Mouse (Mus musculus) olfactory bulb, adult 2 months (tissue): ENCODE measurements around the gene Ndufaf5. TPM values are rescaled to one million over a fixed set of nuclear protein-coding genes. Genes with fewer than 3 reads are reported as not detected.
"Not testable (repeated sequence)": the region's sequence is repeated elsewhere in the genome, so short reads cannot be mapped to it uniquely, and the experiment has no call there.

ENCODE experiments used
- H3K27ac ChIP-seq: fragments of 200-500 bp; 2 replicates; pipeline ENCODE4 v1.5.1; 2012; ENCODE audit warnings: low read depth, low read length; ENCODE audit not compliant: insufficient read depth
- H3K4me1 ChIP-seq: fragments of 200-500 bp; 2 replicates; pipeline ENCODE4 v1.6.1; 2012; ENCODE audit warnings: low read length; ENCODE audit not compliant: control insufficient read depth, insufficient read depth
- H3K4me3 ChIP-seq: fragments of 200-500 bp; 2 replicates; pipeline ENCODE4 v1.5.1; 2012; ENCODE audit warnings: mild to moderate bottlenecking, low read depth, low read length, moderate library complexity; ENCODE audit not compliant: insufficient read depth
- CTCF ChIP-seq: fragments of 200-500 bp; IDR thresholded peaks from 2 replicates; pipeline ENCODE4 v1.5.1; 2012; ENCODE audit warnings: low read depth, mild to moderate bottlenecking, low read length, moderate library complexity; ENCODE audit not compliant: insufficient read depth
- POLR2A ChIP-seq: fragments of 200-500 bp; IDR thresholded peaks from 2 replicates; pipeline ENCODE4 v1.6.1; 2012; ENCODE audit warnings: mild to moderate bottlenecking, low read depth, low read length, moderate library complexity; ENCODE audit not compliant: insufficient read depth
- WGBS: fragments of 180-500 bp; shearing (Covaris S2); methylation state at CpG from one replicate; pipeline ENCODE4 v1.1.7; 2018; 5-methylcytosine and 5-hydroxymethylcytosine counted together
- polyA plus RNA-seq: library from polyadenylated mRNA; stranded (reverse); fragments of >200 nt; gene quantifications from 2 replicates; pipeline ENCODE4 v1.2.4, GENCODE M21; 2012; ENCODE audit warnings: low replicate concordance; ENCODE audit not compliant: missing spikeins, insufficient read depth, insufficient read length

Ndufaf5 gene
- polyA plus RNA-seq = not detected in 2 replicates

- 0 out of 2 replicates have a peak, but pooled peaks have one; percentile 44 for TF ChIP-seq POLR2A
- TF ChIP-seq CTCF = no peak
- H3K4me3 ChIP-seq = peak within 1 kb of the TSS; percentile 81
- WGBS = under 1% methylated on average over 43 of the region's 43 CpGs
- H3K27ac ChIP-seq = peak within 1 kb of the TSS; percentile 62
- H3K4me1 ChIP-seq = no peaks in the 10 kb centered on the region
Observed at GRCm38 (mm10) chr2:140170127-140170802, at the start of gene Ndufaf5, which contains the start of gene Esf1. TSS of gene Ndufaf5 (plus strand) at chr2:140170649. TSS of gene Esf1 (minus strand) at chr2:140170564.

- WGBS = 90% methylated on average over 2 of the region's 2 CpGs
- Histone ChIP-seq H3K4me1 (no peaks in the 10 kb centered on the region), H3K27ac (no peak overlapping the region), H3K4me3 (no peak overlapping the region)
- TF ChIP-seq CTCF (no peak), POLR2A (no peak)
Observed at GRCm38 (mm10) chr2:140125516-140125915, 44.9 kb upstream of the Ndufaf5 start.

DNA sequence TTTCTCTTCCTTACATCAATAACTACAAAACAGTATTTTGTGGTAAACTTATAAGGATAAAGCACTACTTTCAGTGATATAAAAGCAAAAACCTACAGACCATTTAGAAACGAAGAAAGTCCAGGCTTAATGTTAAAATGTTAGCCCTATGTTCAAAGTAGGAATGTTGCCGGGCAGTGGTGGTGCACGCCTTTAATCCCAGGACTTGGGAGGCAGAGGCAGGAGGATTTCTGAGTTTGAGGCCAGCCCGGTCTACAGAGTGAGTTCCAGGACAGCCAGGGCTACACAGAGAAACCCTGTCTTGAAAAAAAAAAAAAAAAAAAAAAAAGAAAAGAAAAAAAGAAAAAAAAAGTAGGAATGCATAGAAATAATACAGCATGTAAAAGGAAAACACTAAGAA, 18.7 kb upstream of the Ndufaf5 start, which contains the start of gene Gm17374:
TSS of gene Gm17374 (plus strand) at position 301 of the 400 bp plus-strand sequence.
- H3K4me1 ChIP-seq, H3K27ac ChIP-seq, H3K4me3 ChIP-seq: not testable (repeated sequence)
- 90% methylated on average over 4 of the region's 4 CpGs for WGBS

- TF ChIP-seq POLR2A = no peak
- no peak for TF ChIP-seq CTCF
- WGBS = 79% methylated on average over 3 of the region's 3 CpGs
- Histone ChIP-seq H3K4me1 (no peaks in the 10 kb centered on the region), H3K27ac (no peak overlapping the region), H3K4me3 (no peak overlapping the region)
Observed at GRCm38 (mm10) chr2:140159186-140159730, 11.2 kb upstream of the Ndufaf5 start.

DNA sequence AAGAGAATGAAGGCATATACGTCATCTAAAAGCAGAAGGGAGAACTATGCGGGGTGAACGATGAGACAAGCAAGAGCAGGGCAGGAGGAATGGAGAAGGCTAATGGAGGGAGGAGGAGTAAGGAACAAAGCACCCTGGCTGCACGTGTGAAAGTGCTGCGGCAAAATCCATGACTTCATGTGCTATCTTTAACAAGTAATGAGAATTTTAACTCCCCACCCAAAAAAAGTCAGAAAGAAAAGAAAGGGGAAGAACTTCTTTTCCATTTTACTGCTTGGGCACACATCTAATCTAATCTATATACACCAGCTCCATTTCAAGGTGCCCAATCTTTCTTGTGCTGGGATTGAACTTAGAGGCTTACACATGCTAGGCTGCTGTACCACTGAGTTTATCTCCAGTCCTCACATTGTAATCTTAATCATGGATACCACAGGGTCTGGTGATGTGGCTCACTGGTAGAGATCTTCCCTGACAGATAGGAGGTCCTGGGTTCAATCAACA, 7.0 kb upstream of the Ndufaf5 start:
- WGBS = 93% methylated on average over 5 of the region's 5 CpGs
- H3K27ac ChIP-seq = no peak overlapping the region
- H3K4me3 ChIP-seq = no peak overlapping the region
- H3K4me1 ChIP-seq = no peaks in the 10 kb centered on the region
- TF ChIP-seq POLR2A (no peak), CTCF (no peak)

- TF ChIP-seq CTCF (no peak), POLR2A (no peak)
- Histone ChIP-seq H3K4me1 (no peaks in the 10 kb centered on the region), H3K27ac (no peak overlapping the region), H3K4me3 (no peak overlapping the region)
- 58% methylated on average over 1 of the region's 1 CpGs for WGBS
Observed at GRCm38 (mm10) chr2:140169057-140169456, 1.4 kb upstream of the Ndufaf5 start.

GRCm38 (mm10) chr2:140170803-140171553, 529 bp downstream of the Ndufaf5 start:
- 3% methylated on average over 28 of the region's 28 CpGs for WGBS
- H3K27ac ChIP-seq = peak overlapping the region; percentile 62
- no peak for TF ChIP-seq CTCF
- no peak for TF ChIP-seq POLR2A
- H3K4me3 ChIP-seq = peak overlapping the region; percentile 81
- H3K4me1 ChIP-seq = no peaks in the 10 kb centered on the region

- WGBS = 80% methylated on average over 3 of the region's 3 CpGs
- H3K27ac ChIP-seq, H3K4me1 ChIP-seq, H3K4me3 ChIP-seq: not testable (repeated sequence)
Observed at GRCm38 (mm10) chr2:140185685-140186210, 15.3 kb downstream of the Ndufaf5 start.

DNA sequence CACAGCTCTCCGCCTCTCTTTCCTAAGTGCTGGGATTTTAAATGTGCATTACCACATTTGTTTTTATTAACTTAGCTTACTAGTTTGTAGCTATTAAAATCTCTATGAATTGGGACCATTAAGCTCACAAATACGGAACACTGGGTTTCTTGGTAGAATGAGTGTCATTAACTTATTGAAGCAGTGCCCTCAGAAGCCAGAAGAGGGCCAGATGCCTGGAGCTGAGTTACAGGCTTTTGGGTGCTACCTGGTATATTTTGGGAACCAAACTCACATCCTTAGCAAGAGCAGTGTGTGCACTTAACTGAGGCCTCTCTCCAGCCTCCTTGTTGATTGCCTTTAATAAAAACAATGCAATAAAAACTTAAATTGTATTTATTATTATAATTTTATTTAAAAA, 30.3 kb downstream of the Ndufaf5 start:
- no peak for TF ChIP-seq CTCF
- no peak for TF ChIP-seq POLR2A
- no peak overlapping the region for H3K27ac ChIP-seq
- WGBS = 77% methylated on average over 2 of the region's 2 CpGs
- no peak overlapping the region for H3K4me3 ChIP-seq
- H3K4me1 ChIP-seq = peaks cover 5% of the 10 kb centered on the region
